Mouse (Mus musculus): ENCODE measurements around the gene Hypm. TPM values are rescaled to one million over a fixed set of nuclear protein-coding genes. Genes with fewer than 3 reads are reported as not detected.

The Hypm gene
- not detected in 2 replicates for polyA plus RNA-seq (2015; fragmentation: Nextera tagmentation; extraction: Ambion mirVana)

DNA sequence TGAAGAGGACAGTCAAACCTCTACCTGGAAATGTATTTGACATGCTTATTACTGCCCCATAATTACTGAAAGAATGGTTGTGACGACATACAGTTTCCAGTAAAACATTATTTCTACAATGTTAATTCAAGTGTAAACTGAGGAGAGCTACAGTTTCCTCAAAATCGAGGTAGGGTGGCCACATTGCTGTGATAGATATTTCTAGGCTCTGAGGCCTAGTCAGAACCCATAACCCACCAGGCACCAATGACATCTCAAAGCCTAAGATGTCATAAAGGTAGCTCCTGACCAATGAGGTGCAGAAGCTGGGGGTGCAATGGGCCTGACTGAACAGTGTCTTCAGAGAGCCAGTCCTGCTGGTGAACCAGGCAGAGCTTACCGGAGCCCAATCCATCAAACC, at the start of gene Hypm:
Gene Hypm (plus strand): TSS at position 301 of the 400 bp plus-strand sequence.
- Histone ChIP-seq H3K9me3 (ENCODE audit: low read length) (no peaks in the 10 kb centered on the region), H3K27ac (ENCODE audit: low read length) (no peak within 1 kb of the TSS), H3K4me1 (ENCODE audit: insufficient read depth, low read length) (no peaks in the 10 kb centered on the region), H3K4me2 (replicated peaks; ENCODE audit: low read depth, low read length) (no peak within 1 kb of the TSS), H3K27me3 (ENCODE audit: insufficient read depth, low read length) (no peaks in the 10 kb centered on the region), H3K36me3 (ENCODE audit: insufficient read depth, low read length) (no peaks in the 10 kb centered on the region), H3K9ac (replicated peaks; ENCODE audit: low read length) (no peak within 1 kb of the TSS), H3K4me3 (ENCODE audit: low read length) (no peak within 1 kb of the TSS)
- no peak for ATAC-seq (ENCODE audit: low FRiP score, low TSS enrichment)
- WGBS, result 75% methylated on average over 3 of the region's 3 CpGs

DNA sequence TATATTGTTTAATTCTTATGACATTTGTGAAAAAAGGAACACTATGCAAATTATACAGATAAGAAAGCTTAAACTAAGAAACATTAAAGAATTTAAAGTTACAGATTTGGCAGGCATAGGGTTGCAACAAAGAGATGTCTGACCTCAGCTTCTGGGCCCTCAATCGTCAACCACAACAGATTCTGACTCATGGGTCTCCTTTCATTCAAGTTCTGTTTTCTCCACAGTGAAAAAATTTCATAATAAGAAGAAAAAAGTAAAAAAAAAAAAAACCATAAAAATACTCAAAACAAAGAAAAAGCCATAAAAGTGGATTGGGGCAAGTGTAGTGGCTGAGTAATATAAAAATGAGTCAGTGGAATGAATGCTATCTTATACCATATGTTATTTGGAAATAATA, 36.6 kb upstream of the Hypm start:
- no peak overlapping the region for H3K4me2 ChIP-seq (replicated peaks; ENCODE audit: low read depth, low read length)
- H3K27me3 ChIP-seq (ENCODE audit: insufficient read depth, low read length), result no peaks in the 10 kb centered on the region
- H3K9ac ChIP-seq (replicated peaks; ENCODE audit: low read length), result no peak overlapping the region
- H3K9me3 ChIP-seq (ENCODE audit: low read length), result no peaks in the 10 kb centered on the region
- ATAC-seq (ENCODE audit: low FRiP score, low TSS enrichment), result no peak
- no peak overlapping the region for H3K4me3 ChIP-seq (ENCODE audit: low read length)
- H3K36me3 ChIP-seq (ENCODE audit: insufficient read depth, low read length), result no peaks in the 10 kb centered on the region
- H3K27ac ChIP-seq (ENCODE audit: low read length), result no peak overlapping the region
- H3K4me1 ChIP-seq (ENCODE audit: insufficient read depth, low read length), result no peaks in the 10 kb centered on the region
- WGBS, result 79% methylated on average over 1 of the region's 1 CpGs

DNA sequence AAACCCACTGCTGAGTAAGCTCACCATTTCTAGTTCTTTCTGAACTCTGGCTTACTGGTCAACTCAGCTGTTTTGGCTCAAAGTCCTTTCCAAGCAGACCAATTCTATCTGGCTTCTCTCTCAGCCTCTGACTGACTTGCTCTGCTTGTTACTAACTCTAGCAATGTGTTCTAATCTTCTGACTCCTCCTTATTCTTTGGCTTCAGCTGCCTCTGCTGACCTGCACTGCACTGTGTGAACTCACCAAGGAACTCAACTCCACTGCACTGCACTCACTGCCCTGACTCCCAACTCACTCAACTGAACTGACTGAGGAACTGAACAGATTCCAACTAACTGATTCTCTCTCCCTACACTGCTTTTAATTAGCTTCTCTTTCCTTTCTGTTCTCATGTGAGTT, 34.3 kb upstream of the Hypm start:
- H3K27me3 ChIP-seq (ENCODE audit: insufficient read depth, low read length), result no peaks in the 10 kb centered on the region
- H3K4me3 ChIP-seq (ENCODE audit: low read length), result no peak overlapping the region
- H3K27ac ChIP-seq (ENCODE audit: low read length), result no peak overlapping the region
- no peak overlapping the region for H3K4me2 ChIP-seq (replicated peaks; ENCODE audit: low read depth, low read length)
- H3K4me1 ChIP-seq (ENCODE audit: insufficient read depth, low read length), result no peaks in the 10 kb centered on the region
- H3K36me3 ChIP-seq (ENCODE audit: insufficient read depth, low read length), result no peaks in the 10 kb centered on the region
- no peak overlapping the region for H3K9ac ChIP-seq (replicated peaks; ENCODE audit: low read length)
- H3K9me3 ChIP-seq (ENCODE audit: low read length), result no peaks in the 10 kb centered on the region
- ATAC-seq (ENCODE audit: low FRiP score, low TSS enrichment), result no peak

DNA sequence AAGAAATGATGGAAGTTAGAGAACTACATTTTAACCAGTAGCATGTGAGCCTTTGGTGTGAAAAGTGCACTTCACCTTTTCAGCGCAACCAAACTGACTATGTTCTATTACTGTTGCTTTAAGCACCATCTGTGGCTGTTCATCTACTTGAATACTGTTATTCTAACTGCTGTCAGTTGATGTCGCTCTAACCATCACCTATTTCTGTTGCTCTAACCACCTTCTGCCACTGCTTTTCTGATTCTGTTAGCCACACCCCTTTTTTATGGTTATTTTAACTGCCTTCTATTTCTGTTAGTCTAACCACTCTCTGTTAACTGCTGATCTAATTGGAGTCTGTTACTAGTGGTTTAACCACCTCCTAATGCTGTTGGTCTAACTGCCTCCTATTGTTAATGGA, 11.9 kb upstream of the Hypm start:
- Histone ChIP-seq H3K36me3 (ENCODE audit: insufficient read depth, low read length) (no peaks in the 10 kb centered on the region), H3K27me3 (ENCODE audit: insufficient read depth, low read length) (no peaks in the 10 kb centered on the region), H3K4me1 (ENCODE audit: insufficient read depth, low read length) (no peaks in the 10 kb centered on the region), H3K9me3 (ENCODE audit: low read length) (no peaks in the 10 kb centered on the region), H3K27ac (ENCODE audit: low read length) (no peak overlapping the region), H3K4me3 (ENCODE audit: low read length) (no peak overlapping the region), H3K9ac (replicated peaks; ENCODE audit: low read length) (no peak overlapping the region), H3K4me2 (replicated peaks; ENCODE audit: low read depth, low read length) (no peak overlapping the region)
- WGBS, result 67% methylated on average over 2 of the region's 2 CpGs
- no peak for ATAC-seq (ENCODE audit: low FRiP score, low TSS enrichment)

DNA sequence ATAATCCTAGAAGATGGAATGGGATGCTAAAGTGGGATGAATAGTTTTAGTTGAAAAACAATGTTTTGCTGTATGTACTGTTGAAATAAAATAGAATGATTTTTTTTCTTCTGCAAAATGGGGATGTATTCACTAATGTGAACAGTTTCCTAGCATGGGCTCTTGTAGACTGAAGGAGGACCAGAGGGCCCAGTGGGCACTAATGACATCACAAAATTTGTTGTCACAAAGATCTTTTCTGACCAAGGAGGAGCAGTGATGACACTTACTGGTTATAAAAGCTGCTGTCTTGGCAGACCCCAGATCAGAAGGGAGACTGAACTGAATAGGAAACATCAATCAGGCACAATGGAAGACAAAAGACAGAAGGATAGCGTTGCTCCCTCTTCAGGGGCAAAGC, 2.7 kb downstream of the Hypm start, which contains the start of gene H2al3:
Gene H2al3 (plus strand): TSS at position 301 of the 400 bp plus-strand sequence.
- Histone ChIP-seq H3K9ac (replicated peaks; ENCODE audit: low read length) (no peak within 1 kb of the TSS), H3K27ac (ENCODE audit: low read length) (no peak within 1 kb of the TSS), H3K27me3 (ENCODE audit: insufficient read depth, low read length) (no peaks in the 10 kb centered on the region), H3K4me3 (ENCODE audit: low read length) (no peak within 1 kb of the TSS), H3K4me2 (replicated peaks; ENCODE audit: low read depth, low read length) (no peak within 1 kb of the TSS), H3K36me3 (ENCODE audit: insufficient read depth, low read length) (no peaks in the 10 kb centered on the region), H3K4me1 (ENCODE audit: insufficient read depth, low read length) (no peaks in the 10 kb centered on the region), H3K9me3 (ENCODE audit: low read length) (no peaks in the 10 kb centered on the region)
- WGBS, result 55% methylated on average over 1 of the region's 1 CpGs
- no peak for ATAC-seq (ENCODE audit: low FRiP score, low TSS enrichment)

DNA sequence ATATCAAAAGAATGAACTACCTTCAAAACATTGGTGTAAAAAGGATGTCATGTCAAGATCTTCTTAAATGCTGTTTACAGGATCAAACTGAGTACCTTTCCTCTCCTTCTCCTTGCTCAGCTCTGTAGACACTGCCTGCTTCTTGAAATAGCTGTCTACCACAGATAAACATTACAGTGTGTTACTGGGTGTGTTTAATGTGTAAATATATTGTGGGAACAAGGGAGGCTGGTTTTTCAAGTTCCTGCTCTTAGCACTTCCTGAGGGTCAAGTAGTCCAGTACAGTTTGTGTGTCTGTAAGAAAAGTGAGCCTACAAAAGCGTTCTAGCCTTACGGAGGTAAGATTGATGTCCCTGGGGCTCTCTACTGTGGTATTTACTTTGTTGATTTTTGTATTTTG, 15.1 kb downstream of the Hypm start:
- Histone ChIP-seq H3K4me3 (ENCODE audit: low read length) (no peak overlapping the region), H3K27me3 (ENCODE audit: insufficient read depth, low read length) (no peaks in the 10 kb centered on the region), H3K9me3 (ENCODE audit: low read length) (no peaks in the 10 kb centered on the region), H3K4me2 (replicated peaks; ENCODE audit: low read depth, low read length) (no peak overlapping the region), H3K36me3 (ENCODE audit: insufficient read depth, low read length) (no peaks in the 10 kb centered on the region), H3K9ac (replicated peaks; ENCODE audit: low read length) (no peak overlapping the region), H3K27ac (ENCODE audit: low read length) (no peak overlapping the region), H3K4me1 (ENCODE audit: insufficient read depth, low read length) (no peaks in the 10 kb centered on the region)
- 56% methylated on average over 2 of the region's 2 CpGs for WGBS
- no peak for ATAC-seq (ENCODE audit: low FRiP score, low TSS enrichment)

DNA sequence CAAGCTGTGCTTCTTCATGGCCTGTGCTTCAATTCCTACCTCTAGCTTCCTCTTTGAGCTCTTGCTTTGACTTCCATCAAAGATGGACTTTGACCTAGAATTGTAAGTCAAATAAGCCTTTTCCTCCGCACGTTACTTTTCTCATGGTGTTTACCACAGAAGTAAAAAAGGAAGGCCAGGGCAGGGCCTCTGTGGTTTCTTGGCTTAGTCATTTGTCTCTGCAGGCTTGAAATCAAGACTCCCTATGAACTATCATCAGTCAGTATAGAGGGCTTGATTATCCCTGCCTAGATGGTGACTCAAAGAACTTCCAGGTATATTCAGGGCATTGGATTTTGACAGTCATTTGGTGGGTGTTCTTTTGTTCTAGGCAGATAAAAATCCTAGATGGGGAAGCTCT, 28.8 kb downstream of the Hypm start:
- Histone ChIP-seq H3K4me3 (ENCODE audit: low read length) (no peak overlapping the region), H3K9ac (replicated peaks; ENCODE audit: low read length) (no peak overlapping the region), H3K4me2 (replicated peaks; ENCODE audit: low read depth, low read length) (no peak overlapping the region), H3K36me3 (ENCODE audit: insufficient read depth, low read length) (no peaks in the 10 kb centered on the region), H3K4me1 (ENCODE audit: insufficient read depth, low read length) (no peaks in the 10 kb centered on the region), H3K27me3 (ENCODE audit: insufficient read depth, low read length) (no peaks in the 10 kb centered on the region), H3K9me3 (ENCODE audit: low read length) (no peaks in the 10 kb centered on the region), H3K27ac (ENCODE audit: low read length) (no peak overlapping the region)
- ATAC-seq (ENCODE audit: low FRiP score, low TSS enrichment), result no peak
- WGBS, result 68% methylated on average over 2 of the region's 2 CpGs

DNA sequence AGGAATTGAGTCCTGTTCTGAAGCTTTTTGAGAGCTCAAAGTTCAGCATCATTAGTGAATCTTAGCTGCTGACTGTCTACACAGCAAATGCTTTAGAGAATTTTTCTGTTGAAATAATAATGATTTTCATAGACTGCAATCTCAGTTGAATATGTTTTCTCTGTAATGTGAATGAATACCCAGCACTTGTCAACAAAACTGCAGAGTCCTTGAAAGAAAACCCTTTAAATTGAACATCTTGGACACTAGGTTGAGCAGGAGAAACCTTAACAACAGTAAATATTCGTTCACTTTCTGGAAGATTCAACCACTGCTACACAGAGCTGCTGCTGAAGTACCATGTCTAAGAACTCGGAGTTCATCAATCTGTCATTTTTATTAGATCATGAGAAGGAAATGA, 38.6 kb downstream of the Hypm start, which contains the start of gene Sytl5:
Gene Sytl5 (plus strand): TSS at position 301 of the 400 bp plus-strand sequence.
- no peak within 1 kb of the TSS for H3K4me3 ChIP-seq (ENCODE audit: low read length)
- WGBS, result 64% methylated on average over 2 of the region's 2 CpGs
- no peak within 1 kb of the TSS for H3K4me2 ChIP-seq (replicated peaks; ENCODE audit: low read depth, low read length)
- no peaks in the 10 kb centered on the region for H3K4me1 ChIP-seq (ENCODE audit: insufficient read depth, low read length)
- no peaks in the 10 kb centered on the region for H3K36me3 ChIP-seq (ENCODE audit: insufficient read depth, low read length)
- no peak for ATAC-seq (ENCODE audit: low FRiP score, low TSS enrichment)
- no peak within 1 kb of the TSS for H3K9ac ChIP-seq (replicated peaks; ENCODE audit: low read length)
- H3K27me3 ChIP-seq (ENCODE audit: insufficient read depth, low read length), result no peaks in the 10 kb centered on the region
- no peaks in the 10 kb centered on the region for H3K9me3 ChIP-seq (ENCODE audit: low read length)
- H3K27ac ChIP-seq (ENCODE audit: low read length), result no peak within 1 kb of the TSS

Other genes starting within 250 kb of the Hypm start
- 59.4 and 68.8 TPM in 2 replicates for gene Dynlt3, start 183.9 kb upstream of the Hypm start, polyA plus RNA-seq (2015; fragmentation: Nextera tagmentation; extraction: Ambion mirVana)
- gene H2al3, start 2.8 kb downstream of the Hypm start, polyA plus RNA-seq (2015; fragmentation: Nextera tagmentation; extraction: Ambion mirVana), result not detected in 2 replicates
- gene Sytl5, start 38.7 kb downstream of the Hypm start, polyA plus RNA-seq (2015; fragmentation: Nextera tagmentation; extraction: Ambion mirVana), result 1.1 TPM in 2 replicates